Mouse (Mus musculus): ENCODE data around the gene Snx22. TPM values are rescaled to one million over a fixed set of nuclear protein-coding genes. Genes with fewer than 3 reads are reported as not detected.

Gene Snx22
- total and polyA plus RNA-seq, 3 experiments, result 0.39 to 11.4 TPM; not detected in 1

DNA sequence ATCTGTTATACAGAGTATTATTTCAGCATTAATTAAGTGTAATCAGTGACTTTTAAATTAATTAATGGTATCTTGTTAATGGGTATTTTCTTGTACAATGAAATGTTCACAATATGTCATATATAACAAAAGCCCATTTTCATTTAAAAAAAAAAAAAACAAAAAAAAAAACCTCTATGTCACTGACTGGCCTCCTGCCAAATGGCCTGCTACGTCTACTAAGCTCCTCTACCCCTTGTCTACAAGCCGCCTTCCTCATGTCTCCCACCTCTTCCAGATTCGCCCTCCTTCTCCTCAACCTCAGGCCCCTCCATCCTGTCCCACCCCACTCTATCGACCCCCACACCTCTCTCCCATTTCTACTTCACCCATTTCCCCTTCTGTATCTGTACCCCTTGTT is 18.0 kb downstream of the Snx22 start:
- Histone ChIP-seq H3K4me3 (replicated peaks in 1 of 3; ENCODE audit: low read depth in 2 of 3, low read length in 2 of 3, poor library complexity in 1 of 3) (no peak overlapping the region), H3K27me3 (replicated peaks) (no peaks in the 10 kb centered on the region), H3K36me3 (replicated peaks in 1 of 2; ENCODE audit: control insufficient read depth in 1 of 2, insufficient read depth in 1 of 2, low read length in 1 of 2) (peaks cover 0 to 2% of the 10 kb centered on the region in 2 experiments), H3K27ac (ENCODE audit: insufficient read depth, low read depth) (no peak overlapping the region), H3K4me2 (ENCODE audit: insufficient read depth, low read depth, poor library complexity, severe bottlenecking) (no peak overlapping the region), H3K79me2 (replicated peaks; ENCODE audit: control insufficient read depth, extremely low read depth, insufficient read depth, poor library complexity, severe bottlenecking) (no peaks in the 10 kb centered on the region), H3K4me1 (ENCODE audit: control insufficient read depth in 1 of 2, insufficient read depth in 2 of 2) (no peaks in the 10 kb centered on the region), H3K9me3 (replicated peaks; ENCODE audit: low read length) (peaks cover 5% of the 10 kb centered on the region), H3K9ac (ENCODE audit: insufficient read depth, low read depth) (no peak overlapping the region)
- in situ Hi-C loops (cut with MboI; ENCODE audit: low pct_ligation_motif_present, low pct_unique_long_range_greater_than_20kb, low sequenced_read_pairs), result no loop called here
- TF ChIP-seq RAD21 (IDR thresholded peaks at IDR 0.05; ENCODE audit: low read depth, low read length) (no peak), TBP (conservative IDR thresholded peaks at IDR 0.05; ENCODE audit: low read depth, low read length) (no peak), MAZ (IDR thresholded peaks at IDR 0.05; ENCODE audit: low read depth, low read length) (no peak), EP300 (IDR thresholded peaks at IDR 0.05; ENCODE audit: low read length) (no peak), CHD2 (IDR thresholded peaks at IDR 0.05; ENCODE audit: low read length) (no peak), NELFE (IDR thresholded peaks at IDR 0.05; ENCODE audit: low read depth, low read length) (no peak), ZMIZ1 (IDR thresholded peaks at IDR 0.05; ENCODE audit: low read depth, low read length) (no peak), JUND (conservative IDR thresholded peaks at IDR 0.05; ENCODE audit: low read depth, low read length) (no peak)
- DNase-seq (ENCODE audit: extremely low read depth), result no peak
- dilution Hi-C loops (cut with MboI; ENCODE audit: extremely low pct_ligation_motif_present, extremely low pct_unique_long_range_greater_than_20kb, low sequenced_read_pairs), result no loop called here

GRCm38 (mm10) chr9:66049931-66050601 is 19.5 kb downstream of the Snx22 start:
- H3K27me3 ChIP-seq (replicated peaks), result no peaks in the 10 kb centered on the region
- H3K4me1 ChIP-seq (ENCODE audit: control insufficient read depth in 1 of 2, insufficient read depth in 2 of 2), result no peaks in the 10 kb centered on the region
- TF ChIP-seq CTCF (conservative IDR thresholded peaks at IDR 0.05 in 1 of 2, IDR thresholded peaks at IDR 0.05 in 1 of 2; ENCODE audit: low read depth in 2 of 2, low read length in 2 of 2), result 0 out of 4 replicates have a peak, but pooled peaks of 1 of the 2 experiments have one; percentile 8
- no peak for TF ChIP-seq NRF1 (IDR thresholded peaks at IDR 0.05; ENCODE audit: low read depth, low read length)
- peak; percentile 78 for TF ChIP-seq ZNF384 (IDR thresholded peaks at IDR 0.05; ENCODE audit: low read depth, low read length)
- H3K9me3 ChIP-seq (replicated peaks; ENCODE audit: low read length), result peaks cover 5% of the 10 kb centered on the region
- dilution Hi-C loops (cut with MboI; ENCODE audit: extremely low pct_ligation_motif_present, extremely low pct_unique_long_range_greater_than_20kb, low sequenced_read_pairs) (no loop called here), in situ Hi-C loops (cut with MboI; ENCODE audit: low pct_ligation_motif_present, low pct_unique_long_range_greater_than_20kb, low sequenced_read_pairs) (no loop called here)
- H3K27ac ChIP-seq (ENCODE audit: insufficient read depth, low read depth), result no peak overlapping the region
- no peak for DNase-seq (ENCODE audit: extremely low read depth)
- H3K4me3 ChIP-seq (replicated peaks in 1 of 3; ENCODE audit: low read depth in 2 of 3, low read length in 2 of 3, poor library complexity in 1 of 3), result no peak overlapping the region
- H3K79me2 ChIP-seq (replicated peaks; ENCODE audit: control insufficient read depth, extremely low read depth, insufficient read depth, poor library complexity, severe bottlenecking), result no peaks in the 10 kb centered on the region
- H3K36me3 ChIP-seq (replicated peaks in 1 of 2; ENCODE audit: control insufficient read depth in 1 of 2, insufficient read depth in 1 of 2, low read length in 1 of 2), result peaks cover 0 to 13% of the 10 kb centered on the region in 2 experiments
- no peak overlapping the region for H3K9ac ChIP-seq (ENCODE audit: insufficient read depth, low read depth)
- H3K4me2 ChIP-seq (ENCODE audit: insufficient read depth, low read depth, poor library complexity, severe bottlenecking), result no peak overlapping the region

GRCm38 (mm10) chr9:66043241-66043640 is 26.3 kb downstream of the Snx22 start:
- no peak overlapping the region for H3K9ac ChIP-seq (ENCODE audit: insufficient read depth, low read depth)
- no peaks in the 10 kb centered on the region for H3K9me3 ChIP-seq (replicated peaks; ENCODE audit: low read length)
- peaks cover 24 to 66% of the 10 kb centered on the region in 2 experiments for H3K36me3 ChIP-seq (replicated peaks in 1 of 2; ENCODE audit: control insufficient read depth in 1 of 2, insufficient read depth in 1 of 2, low read length in 1 of 2)
- dilution Hi-C loops (cut with MboI; ENCODE audit: extremely low pct_ligation_motif_present, extremely low pct_unique_long_range_greater_than_20kb, low sequenced_read_pairs) (no loop called here), in situ Hi-C loops (cut with MboI; ENCODE audit: low pct_ligation_motif_present, low pct_unique_long_range_greater_than_20kb, low sequenced_read_pairs) (no loop called here)
- no peaks in the 10 kb centered on the region for H3K27me3 ChIP-seq (replicated peaks)
- H3K4me2 ChIP-seq (ENCODE audit: insufficient read depth, low read depth, poor library complexity, severe bottlenecking), result no peak overlapping the region
- DNase-seq (ENCODE audit: extremely low read depth), result no peak
- peaks cover 0 to 6% of the 10 kb centered on the region in 2 experiments; a peak in 1 of 4 replicates for H3K4me1 ChIP-seq (ENCODE audit: control insufficient read depth in 1 of 2, insufficient read depth in 2 of 2)
- TF ChIP-seq KAT2A (IDR thresholded peaks at IDR 0.05; ENCODE audit: insufficient replicate concordance, low read length) (no peak), GABPA (IDR thresholded peaks at IDR 0.05; ENCODE audit: insufficient replicate concordance, low read depth, low read length) (no peak), MYC (IDR thresholded peaks at IDR 0.05; ENCODE audit: low read depth, low read length) (no peak), SMC3 (IDR thresholded peaks at IDR 0.05; ENCODE audit: low read depth, low read length) (no peak), NRF1 (IDR thresholded peaks at IDR 0.05; ENCODE audit: low read depth, low read length) (no peak), CTCF (conservative IDR thresholded peaks at IDR 0.05 in 1 of 2, IDR thresholded peaks at IDR 0.05 in 1 of 2; ENCODE audit: low read depth in 2 of 2, low read length in 2 of 2) (no peak), EP300 (IDR thresholded peaks at IDR 0.05; ENCODE audit: low read length) (no peak)
- H3K27ac ChIP-seq (ENCODE audit: insufficient read depth, low read depth), result no peak overlapping the region
- H3K79me2 ChIP-seq (replicated peaks; ENCODE audit: control insufficient read depth, extremely low read depth, insufficient read depth, poor library complexity, severe bottlenecking), result no peaks in the 10 kb centered on the region
- H3K4me3 ChIP-seq (replicated peaks in 1 of 3; ENCODE audit: low read depth in 2 of 3, low read length in 2 of 3, poor library complexity in 1 of 3), result no peak overlapping the region
